Mouse (Mus musculus): ENCODE measurements around the gene Hist2h2aa1. TPM values are rescaled to one million over a fixed set of nuclear protein-coding genes. Genes with fewer than 3 reads are reported as not detected.

Hist2h2aa1 gene
- 53.4 and 60.9 TPM in 2 replicates for polyA plus RNA-seq (2012; rRNA removed)

GRCm38 (mm10) chr3:96245003-96245886 lies at the start of gene Hist2h2aa1:
Gene Hist2h2aa1 (plus strand): TSS chr3:96245497.

GRCm38 (mm10) chr3:96219661-96220130 lies 25.6 kb upstream of the Hist2h2aa1 start, which contains the start of the genes Bola1 and Hist2h2ab:
Gene Bola1 (minus strand): TSS chr3:96219709.
Gene Hist2h2ab (plus strand): TSS chr3:96219865.

GRCm38 (mm10) chr3:96220765-96221639 lies 24.3 kb upstream of the Hist2h2aa1 start, which contains the start of the genes Hist2h2ac and Hist2h2be:
Gene Hist2h2ac (minus strand): TSS chr3:96220880.
Gene Hist2h2be (plus strand): TSS chr3:96221119.

GRCm38 (mm10) chr3:96238954-96239793 lies 6.1 kb upstream of the Hist2h2aa1 start, which contains the start of gene Hist2h3c2:
Gene Hist2h3c2 (minus strand): TSS chr3:96239127.

GRCm38 (mm10) chr3:96239949-96240798 lies 5.1 kb upstream of the Hist2h2aa1 start, which contains the start of gene Hist2h2aa2:
Gene Hist2h2aa2 (minus strand): TSS chr3:96240276.

GRCm38 (mm10) chr3:96246427-96246856 lies 1.1 kb downstream of the Hist2h2aa1 start, which contains the start of gene Hist2h3c1:
Gene Hist2h3c1 (plus strand): TSS chr3:96246685.

GRCm38 (mm10) chr3:96262979-96263550 lies 17.8 kb downstream of the Hist2h2aa1 start, which contains the start of gene Hist2h4:
Gene Hist2h4 (minus strand): TSS chr3:96263311.

GRCm38 (mm10) chr3:96268051-96268775 lies 22.9 kb downstream of the Hist2h2aa1 start, which contains the start of gene Hist2h3b:
Gene Hist2h3b (plus strand): TSS chr3:96268654.

GRCm38 (mm10) chr3:96269511-96270474 lies 24.5 kb downstream of the Hist2h2aa1 start, which contains the start of gene Hist2h2bb:
Gene Hist2h2bb (plus strand): TSS chr3:96269752.

GRCm38 (mm10) chr3:96293787-96294186 lies 48.5 kb downstream of the Hist2h2aa1 start, which contains the start of gene Fcgr1:
Gene Fcgr1 (minus strand): TSS chr3:96293969.

Other genes starting within 250 kb of the Hist2h2aa1 start
- 141 and 142 TPM in 2 replicates for gene Plekho1, start 249.5 kb upstream of the Hist2h2aa1 start, polyA plus RNA-seq (2012; rRNA removed)
- 31.4 and 35.0 TPM in 2 replicates for gene Vps45, start 187.0 kb upstream of the Hist2h2aa1 start, polyA plus RNA-seq (2012; rRNA removed)
- 6.4 and 6.8 TPM in 2 replicates for gene Otud7b, start 141.0 kb upstream of the Hist2h2aa1 start, polyA plus RNA-seq (2012; rRNA removed)
- 13.6 and 16.5 TPM in 2 replicates for gene Mtmr11, start 83.5 kb upstream of the Hist2h2aa1 start, polyA plus RNA-seq (2012; rRNA removed)
- 79.1 and 89.4 TPM in 2 replicates for gene Sf3b4, start 73.2 kb upstream of the Hist2h2aa1 start, polyA plus RNA-seq (2012; rRNA removed)
- 154 and 157 TPM in 2 replicates for gene Sv2a, start 64.3 kb upstream of the Hist2h2aa1 start, polyA plus RNA-seq (2012; rRNA removed)
- 39.6 and 42.5 TPM in 2 replicates for gene Bola1, start 25.8 kb upstream of the Hist2h2aa1 start, polyA plus RNA-seq (2012; rRNA removed)
- gene Hist2h2ab, start 25.6 kb upstream of the Hist2h2aa1 start, polyA plus RNA-seq (2012; rRNA removed): 0.43 and 2.0 TPM in 2 replicates
- 3.9 and 4.2 TPM in 2 replicates for gene Hist2h2ac, start 24.6 kb upstream of the Hist2h2aa1 start, polyA plus RNA-seq (2012; rRNA removed)
- gene Hist2h2be, start 24.4 kb upstream of the Hist2h2aa1 start, polyA plus RNA-seq (2012; rRNA removed): 9.9 and 10.2 TPM in 2 replicates
- gene Hist2h3c2, start 6.4 kb upstream of the Hist2h2aa1 start, polyA plus RNA-seq (2012; rRNA removed): 10.2 and 11.0 TPM in 2 replicates
- 3.9 TPM in 1 of 2 replicates, not detected in the other for gene Hist2h2aa2, start 5.2 kb upstream of the Hist2h2aa1 start, polyA plus RNA-seq (2012; rRNA removed)
- gene Hist2h3c1, start 1.2 kb downstream of the Hist2h2aa1 start, polyA plus RNA-seq (2012; rRNA removed): not detected in 2 replicates
- 2.1 and 2.4 TPM in 2 replicates for gene Hist2h4, start 17.8 kb downstream of the Hist2h2aa1 start, polyA plus RNA-seq (2012; rRNA removed)
- 15.6 and 19.5 TPM in 2 replicates for gene Hist2h3b, start 23.2 kb downstream of the Hist2h2aa1 start, polyA plus RNA-seq (2012; rRNA removed)
- gene Hist2h2bb, start 24.3 kb downstream of the Hist2h2aa1 start, polyA plus RNA-seq (2012; rRNA removed): 1.4 and 2.7 TPM in 2 replicates
- gene Fcgr1, start 48.5 kb downstream of the Hist2h2aa1 start, polyA plus RNA-seq (2012; rRNA removed): 0.96 and 1.2 TPM in 2 replicates
- gene BC107364, start 206.8 kb downstream of the Hist2h2aa1 start, polyA plus RNA-seq (2012; rRNA removed): 0.07 TPM in 1 of 2 replicates, not detected in the other